Mouse (Mus musculus) heart, embryonic 12.5 days (tissue): ENCODE measurements around the gene Rgs21. TPM values are rescaled to one million over a fixed set of nuclear protein-coding genes. Genes with fewer than 3 reads are reported as not detected.

Experiments used
- ATAC-seq: fragments of 200-750 bp; cut with Nextera tagmentation; 2 replicates; pipeline ENCODE4 v1.8.0; 2017; ENCODE audit warnings: moderate TSS enrichment, moderate library complexity; ENCODE audit not compliant: insufficient number of reproducible peaks, low FRiP score
- H3K27ac ChIP-seq: fragments of 300-500 bp; sonication (generic); 2 replicates; pipeline ENCODE4 v1.5.1; 2016; ENCODE audit warnings: mild to moderate bottlenecking, moderate library complexity; ENCODE audit not compliant: poor library complexity, severe bottlenecking
- H3K27me3 ChIP-seq: fragments of 300-500 bp; sonication (generic); replicated peaks from 2 replicates; pipeline ENCODE4 v1.6.1; 2016; ENCODE audit warnings: mild to moderate bottlenecking, moderate library complexity
- H3K36me3 ChIP-seq: fragments of 300-500 bp; sonication (generic); 2 replicates; pipeline ENCODE4 v1.6.1; 2016; ENCODE audit warnings: mild to moderate bottlenecking, moderate library complexity
- H3K4me1 ChIP-seq: fragments of 300-500 bp; sonication (generic); replicated peaks from 2 replicates; pipeline ENCODE4 v1.6.1; 2016; ENCODE audit warnings: mild to moderate bottlenecking
- H3K4me2 ChIP-seq: fragments of 300-500 bp; sonication (generic); 2 replicates; pipeline ENCODE4 v1.6.1; 2016; ENCODE audit warnings: mild to moderate bottlenecking, moderate library complexity
- H3K4me3 ChIP-seq: fragments of 300-500 bp; sonication (generic); 2 replicates; pipeline ENCODE4 v1.5.1; 2016; ENCODE audit warnings: mild to moderate bottlenecking
- H3K9ac ChIP-seq: fragments of 300-500 bp; sonication (generic); 2 replicates; pipeline ENCODE4 v1.6.1; 2016; ENCODE audit warnings: mild to moderate bottlenecking, moderate library complexity
- H3K9me3 ChIP-seq: fragments of 300-500 bp; sonication (generic); replicated peaks from 2 replicates; pipeline ENCODE4 v1.6.1; 2016; ENCODE audit warnings: mild to moderate bottlenecking, moderate library complexity
- WGBS: fragments of 180-500 bp; shearing (Covaris S2); methylation state at CpG from one replicate; pipeline ENCODE4 v1.1.7; 2016; 5-methylcytosine and 5-hydroxymethylcytosine counted together
- polyA plus RNA-seq: library from polyadenylated mRNA; unstranded; fragments of >200 nt; fragmentation: Nextera tagmentation; extraction: Ambion mirVana; gene quantifications from 2 replicates; pipeline ENCODE4 v1.2.1, GENCODE M21; 2016

The Rgs21 gene
- polyA plus RNA-seq, 1 experiment from 2014 or later = not detected

DNA sequence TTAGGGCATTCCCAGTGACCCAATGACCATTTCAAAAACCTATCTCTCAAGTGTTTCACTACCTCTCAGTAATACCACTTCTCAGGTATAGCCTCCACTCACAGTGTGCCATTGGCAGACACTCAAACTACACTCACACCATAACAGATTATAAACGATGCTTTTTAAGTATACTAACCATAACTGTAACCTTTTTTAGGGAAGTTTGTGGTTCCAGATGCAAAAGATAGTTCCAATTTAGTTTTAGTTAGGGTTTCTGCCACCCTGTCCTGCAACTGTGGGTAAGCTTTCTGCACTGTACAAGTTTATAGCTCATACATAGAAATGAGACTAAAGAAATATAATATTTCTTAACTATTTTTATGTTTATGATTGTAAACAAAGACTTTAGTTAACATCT lies 67.7 kb downstream of the Rgs21 start:
- Histone ChIP-seq H3K4me1 (0 out of 2 replicates have a peak, but pooled peaks cover 4% of the 10 kb centered on the region), H3K9ac (no peak overlapping the region), H3K27me3 (no peaks in the 10 kb centered on the region), H3K4me3 (no peak overlapping the region), H3K4me2 (no peak overlapping the region), H3K9me3 (no peaks in the 10 kb centered on the region), H3K27ac (no peak overlapping the region), H3K36me3 (no peaks in the 10 kb centered on the region)
- 56% methylated on average over 1 of the region's 1 CpGs for WGBS
- no peak for ATAC-seq

DNA sequence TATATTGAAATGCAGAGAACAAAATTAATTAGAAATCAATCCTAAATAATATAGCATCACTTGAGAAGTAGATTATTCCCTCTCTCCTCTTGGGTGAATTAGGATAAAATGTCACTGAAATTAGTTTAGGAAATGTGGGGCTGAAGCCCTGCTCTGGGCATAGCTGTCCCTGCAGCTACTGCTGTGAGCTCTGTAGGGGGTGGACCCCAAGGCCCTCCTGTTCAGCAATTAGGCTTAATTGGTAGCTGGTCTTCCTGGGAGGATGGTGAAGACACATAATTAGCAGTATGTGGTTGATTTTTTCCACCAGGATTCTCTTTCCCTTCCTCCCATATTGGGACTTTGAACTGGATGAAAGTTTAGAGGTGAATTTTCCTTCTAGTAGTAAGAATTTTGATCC lies 68.7 kb downstream of the Rgs21 start:
- Histone ChIP-seq H3K4me2 (no peak overlapping the region), H3K36me3 (no peaks in the 10 kb centered on the region), H3K27ac (no peak overlapping the region), H3K4me1 (0 out of 2 replicates have a peak, but pooled peaks cover 4% of the 10 kb centered on the region), H3K9me3 (no peaks in the 10 kb centered on the region), H3K27me3 (no peaks in the 10 kb centered on the region), H3K4me3 (no peak overlapping the region), H3K9ac (no peak overlapping the region)
- no peak for ATAC-seq

DNA sequence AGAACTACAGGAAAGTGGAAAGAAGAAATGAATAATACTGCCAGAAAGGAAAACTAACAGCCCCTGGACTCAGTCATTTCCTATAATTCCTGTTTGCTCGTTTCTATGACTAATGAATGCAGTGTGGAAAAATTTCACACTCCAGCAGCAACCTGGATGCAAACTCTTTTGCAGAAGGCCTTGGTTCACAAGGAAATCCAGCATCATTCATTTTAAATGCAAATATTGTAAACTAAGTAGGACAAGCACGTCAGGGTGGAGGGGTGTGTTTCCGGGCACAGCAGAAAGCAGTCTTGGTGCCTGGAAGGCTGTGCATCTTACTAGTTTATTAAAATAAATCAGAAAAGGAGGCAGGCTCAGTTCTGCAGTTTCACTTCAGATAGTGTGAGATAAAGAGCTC lies 69.4 kb downstream of the Rgs21 start:
- no peak overlapping the region for H3K4me2 ChIP-seq
- no peak overlapping the region for H3K27ac ChIP-seq
- no peak overlapping the region for H3K4me3 ChIP-seq
- no peak overlapping the region for H3K9ac ChIP-seq
- 0 out of 2 replicates have a peak, but pooled peaks cover 4% of the 10 kb centered on the region for H3K4me1 ChIP-seq
- WGBS = 52% methylated on average over 3 of the region's 3 CpGs
- no peaks in the 10 kb centered on the region for H3K36me3 ChIP-seq
- H3K27me3 ChIP-seq = no peaks in the 10 kb centered on the region
- no peaks in the 10 kb centered on the region for H3K9me3 ChIP-seq
- ATAC-seq = no peak

GRCm38 (mm10) chr1:144493336-144493735 lies 74.1 kb downstream of the Rgs21 start:
- Histone ChIP-seq H3K36me3 (no peaks in the 10 kb centered on the region), H3K4me2 (no peak overlapping the region), H3K9ac (no peak overlapping the region), H3K9me3 (no peaks in the 10 kb centered on the region), H3K4me3 (no peak overlapping the region), H3K4me1 (no peaks in the 10 kb centered on the region), H3K27ac (no peak overlapping the region), H3K27me3 (no peaks in the 10 kb centered on the region)
- WGBS = 68% methylated on average over 1 of the region's 1 CpGs
- no peak for ATAC-seq

DNA sequence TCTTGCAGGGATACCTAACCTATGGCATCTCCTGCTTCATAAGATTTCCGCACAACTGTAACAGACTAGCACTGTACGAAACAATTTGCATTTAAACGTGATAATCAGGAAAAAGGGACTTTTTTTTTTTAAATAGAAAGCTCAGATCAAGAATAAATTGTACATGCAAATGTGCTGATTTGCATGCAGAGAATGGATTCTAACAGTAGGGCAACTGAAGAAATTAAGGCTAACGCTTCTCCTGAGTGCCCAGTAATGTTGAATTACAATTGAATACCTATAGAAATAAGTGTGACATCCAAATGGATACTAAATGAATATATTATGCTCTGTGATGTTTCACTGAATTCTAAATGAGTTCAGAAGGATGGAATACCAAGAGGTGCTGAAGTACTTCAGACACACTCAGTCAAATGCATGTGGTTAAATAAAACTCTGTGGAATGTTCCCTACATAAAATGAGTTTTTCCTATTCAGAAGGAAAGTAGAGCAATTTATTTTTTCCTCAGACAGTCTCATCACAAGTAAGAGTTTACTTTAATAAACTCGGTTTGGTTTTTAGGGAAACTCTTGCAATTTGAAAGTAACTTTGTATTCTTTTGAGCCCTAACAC lies 79.1 kb downstream of the Rgs21 start:
- H3K9ac ChIP-seq = no peak overlapping the region
- no peaks in the 10 kb centered on the region for H3K36me3 ChIP-seq
- H3K4me1 ChIP-seq = no peaks in the 10 kb centered on the region
- WGBS = 72% methylated on average over 5 of the region's 5 CpGs
- H3K27me3 ChIP-seq = no peaks in the 10 kb centered on the region
- no peak overlapping the region for H3K27ac ChIP-seq
- no peak overlapping the region for H3K4me2 ChIP-seq
- no peak for ATAC-seq
- no peak overlapping the region for H3K4me3 ChIP-seq
- H3K9me3 ChIP-seq = no peaks in the 10 kb centered on the region

Other genes starting within 250 kb of the Rgs21 start
- 1.4 and 1.7 TPM in 2 replicates for gene Rgs18, start 207.8 kb upstream of the Rgs21 start, polyA plus RNA-seq